Mouse (Mus musculus) embryonic fibroblast, embryonic 13.5 days (primary cell): ENCODE data around the gene Chmp6. TPM values are rescaled to one million over a fixed set of nuclear protein-coding genes. Genes with fewer than 3 reads are reported as not detected.

Experiments used
- H3K27ac ChIP-seq: 2 replicates; pipeline ENCODE4 v1.5.1; 2012; ENCODE audit warnings: low read length, control low read depth, inconsistent platforms; ENCODE audit not compliant: insufficient read depth
- H3K4me1 ChIP-seq: 2 replicates; pipeline ENCODE4 v1.6.1; 2011; ENCODE audit warnings: low read length; ENCODE audit not compliant: control insufficient read depth, insufficient read depth
- H3K4me3 ChIP-seq: 2 replicates; pipeline ENCODE4 v1.5.1; 2011; ENCODE audit warnings: mild to moderate bottlenecking, control low read depth, low read length; ENCODE audit not compliant: insufficient read depth
- CTCF ChIP-seq: IDR thresholded peaks from 2 replicates; pipeline ENCODE4 v1.5.1; 2011; ENCODE audit warnings: mild to moderate bottlenecking, control low read depth, low read length, moderate library complexity, borderline replicate concordance; ENCODE audit not compliant: insufficient read depth
- POLR2A ChIP-seq: IDR thresholded peaks from 2 replicates; pipeline ENCODE4 v1.6.1; 2011; ENCODE audit warnings: low read depth, mild to moderate bottlenecking, control low read depth, low read length, moderate library complexity
- polyA plus RNA-seq: library from polyadenylated mRNA; stranded (reverse); fragments of >200 nt; gene quantifications from 2 replicates; pipeline ENCODE4 v1.2.4, GENCODE M21; 2011; ENCODE audit warnings: low read depth; ENCODE audit not compliant: missing spikeins, insufficient read length

Chmp6 gene
- 29.5 and 30.3 TPM in 2 replicates for polyA plus RNA-seq

- Histone ChIP-seq H3K4me3 (peak within 1 kb of the TSS; percentile 86), H3K4me1 (no peaks in the 10 kb centered on the region), H3K27ac (peak within 1 kb of the TSS; percentile 32)
- TF ChIP-seq CTCF (peak; percentile 15; the same call in 1 of the 2 replicates), POLR2A (peak; percentile 57; the same call in 1 of the 2 replicates)
Observed at GRCm38 (mm10) chr11:119913291-119913934, at the start of gene Chmp6. Gene Chmp6, plus strand, starts transcription at chr11:119913441.

GRCm38 (mm10) chr11:119866837-119867236 is 46.4 kb upstream of the Chmp6 start:
- no peak overlapping the region for H3K4me3 ChIP-seq
- TF ChIP-seq POLR2A (no peak), CTCF (no peak)
- H3K27ac ChIP-seq = no peak overlapping the region
- H3K4me1 ChIP-seq = 0 out of 2 replicates have a peak, but pooled peaks cover 4% of the 10 kb centered on the region

DNA sequence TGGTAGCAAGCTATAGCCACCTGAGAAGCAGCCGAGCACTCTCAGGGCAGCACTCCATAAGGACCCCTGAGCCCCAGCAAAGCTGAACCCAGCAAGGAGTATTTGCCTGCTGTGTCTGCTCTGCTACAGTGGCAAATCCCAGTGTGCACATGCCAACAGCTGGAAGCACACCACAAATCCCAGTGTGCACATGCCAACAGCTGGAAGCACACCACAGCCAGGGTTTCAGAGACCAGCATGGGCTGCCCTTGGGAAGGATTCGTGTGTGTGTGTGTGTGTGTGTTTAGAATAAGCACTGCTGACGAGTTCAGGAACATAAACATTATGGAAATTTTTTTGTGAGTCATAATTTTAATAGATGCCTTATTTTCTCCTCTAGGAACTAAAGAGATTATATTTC is 45.1 kb upstream of the Chmp6 start:
- no peak for TF ChIP-seq POLR2A
- no peak for TF ChIP-seq CTCF
- Histone ChIP-seq H3K4me3 (no peak overlapping the region), H3K4me1 (no peaks in the 10 kb centered on the region), H3K27ac (no peak overlapping the region)

GRCm38 (mm10) chr11:119868556-119868955 is 44.7 kb upstream of the Chmp6 start:
- Histone ChIP-seq H3K4me1 (no peaks in the 10 kb centered on the region), H3K4me3 (no peak overlapping the region), H3K27ac (peak overlapping the region; percentile 5; the same call in 1 of the 2 replicates)
- TF ChIP-seq CTCF = no peak
- TF ChIP-seq POLR2A = no peak

- no peak overlapping the region for H3K4me3 ChIP-seq
- no peaks in the 10 kb centered on the region for H3K4me1 ChIP-seq
- H3K27ac ChIP-seq = no peak overlapping the region
- TF ChIP-seq POLR2A (no peak), CTCF (no peak)
Observed at GRCm38 (mm10) chr11:119871141-119871540, 42.1 kb upstream of the Chmp6 start.

DNA sequence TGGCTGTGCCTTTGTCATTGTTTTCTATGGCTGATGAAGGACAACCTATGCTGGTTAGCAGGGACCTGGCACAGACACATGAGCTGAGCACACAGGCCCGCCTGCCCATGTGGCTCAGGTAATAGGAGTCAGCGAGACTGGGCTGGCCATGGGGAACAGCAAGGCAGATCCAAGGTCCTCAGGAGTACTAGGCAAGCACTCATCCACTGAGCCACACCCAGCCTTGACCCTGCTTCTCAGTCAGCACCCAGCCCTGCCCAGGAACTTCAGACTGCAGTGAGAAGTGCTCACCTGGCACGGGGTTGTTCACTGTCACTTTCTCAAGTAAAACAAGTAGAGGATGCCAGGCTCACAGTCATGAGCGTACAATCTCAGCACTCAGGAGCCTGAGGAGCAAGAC is 39.6 kb upstream of the Chmp6 start:
- Histone ChIP-seq H3K4me3 (no peak overlapping the region), H3K27ac (no peak overlapping the region), H3K4me1 (no peaks in the 10 kb centered on the region)
- no peak for TF ChIP-seq CTCF
- no peak for TF ChIP-seq POLR2A

DNA sequence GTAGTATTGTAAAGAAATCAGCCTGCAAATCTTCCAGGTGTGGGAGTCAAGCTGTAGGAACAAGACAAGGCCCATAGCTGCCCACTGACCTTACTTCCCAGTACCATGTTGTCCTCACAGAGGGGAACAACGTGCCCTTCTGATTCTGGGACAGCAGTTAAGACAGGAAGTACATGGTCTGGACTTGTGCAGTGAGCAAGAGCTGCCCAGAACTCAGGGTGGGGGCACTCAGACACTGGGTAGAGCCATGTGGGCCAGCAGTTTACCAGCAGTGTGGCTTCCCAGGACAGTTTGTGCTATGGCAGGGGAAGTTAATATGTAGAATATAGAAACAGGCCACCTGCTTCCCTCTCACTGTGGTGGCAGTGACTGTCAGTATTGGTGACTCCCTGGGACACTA is 38.4 kb upstream of the Chmp6 start:
- TF ChIP-seq CTCF (no peak), POLR2A (no peak)
- H3K27ac ChIP-seq = no peak overlapping the region
- no peaks in the 10 kb centered on the region for H3K4me1 ChIP-seq
- no peak overlapping the region for H3K4me3 ChIP-seq

DNA sequence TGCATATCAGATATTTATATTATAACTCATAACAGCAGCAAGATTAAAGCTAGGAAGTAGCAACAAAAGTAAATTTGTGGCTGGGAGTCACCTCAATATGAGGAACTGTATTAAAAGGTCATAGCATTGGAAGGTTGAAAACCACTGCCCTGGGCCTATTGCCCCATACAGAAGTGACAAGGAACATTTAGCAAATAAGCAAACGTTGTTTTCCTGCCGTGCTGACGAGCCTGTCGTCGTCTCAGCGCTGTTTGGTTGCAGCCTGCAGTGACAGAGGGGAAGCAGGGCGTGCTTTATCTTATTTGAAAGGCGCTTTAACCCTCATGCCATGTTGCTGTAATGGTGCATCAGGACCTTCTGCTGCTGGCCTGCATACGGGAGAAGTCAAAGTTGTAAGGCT is 37.6 kb upstream of the Chmp6 start:
- H3K4me1 ChIP-seq = no peaks in the 10 kb centered on the region
- TF ChIP-seq CTCF (no peak), POLR2A (no peak)
- H3K27ac ChIP-seq = no peak overlapping the region
- no peak overlapping the region for H3K4me3 ChIP-seq

DNA sequence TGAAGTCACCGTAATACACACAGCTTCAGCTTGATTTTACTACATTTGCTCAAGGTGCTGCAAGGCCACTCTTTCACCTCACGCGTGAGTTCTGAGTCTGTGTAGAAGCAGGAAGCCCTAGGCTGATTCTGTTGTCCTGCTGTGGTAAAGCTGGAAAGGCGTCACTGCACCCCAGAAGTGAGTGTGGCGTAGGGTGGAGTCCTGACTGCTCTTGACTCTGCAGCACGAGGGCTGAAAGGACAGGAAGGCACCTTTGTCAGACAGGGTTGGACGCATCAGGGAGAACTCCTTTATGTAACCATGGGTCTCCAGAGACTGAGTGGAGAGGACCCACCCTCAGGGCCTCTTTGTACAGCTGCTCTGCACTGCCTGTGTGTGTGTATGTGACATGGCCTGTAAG is 36.1 kb upstream of the Chmp6 start:
- TF ChIP-seq POLR2A = no peak
- no peak for TF ChIP-seq CTCF
- Histone ChIP-seq H3K27ac (no peak overlapping the region), H3K4me1 (no peaks in the 10 kb centered on the region), H3K4me3 (no peak overlapping the region)

- Histone ChIP-seq H3K27ac (no peak overlapping the region), H3K4me1 (no peaks in the 10 kb centered on the region), H3K4me3 (no peak overlapping the region)
- TF ChIP-seq CTCF (no peak), POLR2A (no peak)
Observed at GRCm38 (mm10) chr11:119879573-119879972, 33.7 kb upstream of the Chmp6 start.

GRCm38 (mm10) chr11:119883646-119884045 is 29.6 kb upstream of the Chmp6 start:
- TF ChIP-seq POLR2A = no peak
- no peak for TF ChIP-seq CTCF
- Histone ChIP-seq H3K4me1 (no peaks in the 10 kb centered on the region), H3K4me3 (no peak overlapping the region), H3K27ac (no peak overlapping the region)
